Comparison of ENCODE assay signal across 9 mouse cellular contexts in the genomic region with DNA sequence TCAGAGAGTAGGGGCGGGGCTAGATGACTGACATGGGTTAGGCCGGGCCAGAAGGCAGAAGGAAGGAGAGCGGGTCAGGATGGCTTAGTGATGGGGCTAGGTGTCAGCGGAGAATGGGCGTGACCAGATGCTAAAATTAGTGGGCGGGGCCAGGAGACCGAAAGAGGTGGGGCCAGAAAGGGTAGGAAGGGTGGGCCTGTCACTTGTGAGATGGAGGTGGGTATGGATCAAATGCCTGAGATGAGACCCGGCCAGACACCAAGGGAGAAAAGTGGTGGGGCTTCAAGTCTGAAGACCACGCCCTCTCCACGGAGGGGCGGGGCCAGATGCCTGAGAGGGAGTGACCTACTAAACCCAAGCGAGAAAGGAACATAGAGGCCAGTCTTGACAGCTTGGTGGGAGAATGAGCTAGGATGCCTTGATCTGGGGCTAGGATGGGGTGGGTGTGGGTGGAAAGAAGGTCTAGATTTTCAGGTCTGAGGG. TPM values are rescaled to one million over a fixed set of nuclear protein-coding genes. Genes with fewer than 3 reads are reported as not detected.
DNase-seq lines count a peak whose midpoint lies in the region; ATAC-seq and TF ChIP-seq lines count a peak whose summit lies in the region.
"Had no signal": no experiment of that assay in that cellular context is flagged by ENCODE, and none has a peak within 500 bp of the region (broad histone marks: within the 10 kb centered on the region; RNA-seq: fewer than 3 reads in every experiment).

No protein-coding gene starts in this region.

- H3K9me3 ChIP-seq in heart, embryonic 13.5 days, result no peaks in the 10 kb centered on the region
- no peaks in the 10 kb centered on the region for H3K9me3 ChIP-seq in ES-E14 (ENCODE audit: control insufficient read depth, insufficient read depth, low read depth, low read length)
- H3K9me3 ChIP-seq in lung, embryonic 16.5 days (ENCODE audit: control insufficient read depth, low read length), result no peaks in the 10 kb centered on the region

- DNase-seq in heart, postnatal 36 days, result no peak
- DNase-seq in ES-E14 (ENCODE audit: low read depth, low spot score), result peak; percentile 95
- no peak for DNase-seq in left cerebral cortex, postnatal 14 days (ENCODE audit: low spot score in 2 of 2)
- no peak for DNase-seq in layer of hippocampus, adult 9-10 months (ENCODE audit: low spot score)
- DNase-seq in adrenal gland, adult 8-10 months, result no peak

- in situ Hi-C loops in ES-E14 (cut with MboI; ENCODE audit: low sequenced_read_pairs in 2 of 2, unreplicated experiment in 2 of 2), result loop anchor here in 1 of 2 experiments (5.0 kb wide), 1 partner anchor 57 kb away; no protein-coding TSS in a partner anchor

- peaks cover 41% of the 10 kb centered on the region for H3K4me1 ChIP-seq in heart, embryonic 13.5 days
- peaks cover 0 to 19% of the 10 kb centered on the region in 2 experiments; a peak in 1 of 4 replicates for H3K4me1 ChIP-seq in ES-E14 (ENCODE audit: control insufficient read depth in 2 of 2, insufficient read depth in 2 of 2, low read length in 2 of 2, poor library complexity in 1 of 2)
- peaks cover 5% of the 10 kb centered on the region for H3K4me1 ChIP-seq in lung, embryonic 16.5 days (replicated peaks; ENCODE audit: control insufficient read depth, insufficient read depth, low read length)

- no peaks in the 10 kb centered on the region for H3K36me3 ChIP-seq in heart, embryonic 13.5 days
- no peaks in the 10 kb centered on the region for H3K36me3 ChIP-seq in ES-E14 (ENCODE audit: control insufficient read depth, insufficient read depth, low read length, poor library complexity, severe bottlenecking)
- H3K36me3 ChIP-seq in lung, embryonic 16.5 days (ENCODE audit: control insufficient read depth, insufficient read depth, low read length), result no peaks in the 10 kb centered on the region

- no peak overlapping the region for H3K27ac ChIP-seq in heart, embryonic 13.5 days (replicated peaks)
- H3K27ac ChIP-seq in ES-E14 (ENCODE audit: insufficient read depth, low read depth, low read length, poor library complexity, severe bottlenecking), result no peak overlapping the region
- no peak overlapping the region for H3K27ac ChIP-seq in lung, embryonic 16.5 days (ENCODE audit: low read length)

- H3K4me3 ChIP-seq in heart, embryonic 13.5 days, result peak overlapping the region; percentile 76
- no peak overlapping the region for H3K4me3 ChIP-seq in ES-E14 (ENCODE audit: insufficient read depth in 1 of 2, low read depth in 1 of 2, low read length in 2 of 2, poor library complexity in 1 of 2, severe bottlenecking in 1 of 2)
- no peak overlapping the region for H3K4me3 ChIP-seq in lung, embryonic 16.5 days (ENCODE audit: low read length)

- peak overlapping the region; percentile 86 for H3K4me2 ChIP-seq in heart, embryonic 13.5 days
- H3K4me2 ChIP-seq in lung, embryonic 16.5 days (ENCODE audit: low read depth, low read length), result no peak overlapping the region

- ATAC-seq in heart, embryonic 13.5 days (ENCODE audit: extremely low read depth, insufficient number of reproducible peaks, low FRiP score, low TSS enrichment), result peak; percentile 63
- ATAC-seq in erythroblast, adult 5-6 weeks (replicated peaks; ENCODE audit: low FRiP score, poor library complexity, severe bottlenecking), result peak; percentile 44; the same call in 1 of the 2 replicates
- ATAC-seq in lung, embryonic 16.5 days (ENCODE audit: low read depth), result 0 out of 2 replicates have a peak, but pooled peaks have one; percentile 16

- peaks cover 7% of the 10 kb centered on the region; the same call in 1 of the 2 replicates for H3K27me3 ChIP-seq in heart, embryonic 13.5 days (replicated peaks)
- no peaks in the 10 kb centered on the region for H3K27me3 ChIP-seq in lung, embryonic 16.5 days (ENCODE audit: control insufficient read depth, insufficient read depth, low read depth, low read length)

- intact Hi-C loops in heart, postnatal 36 days (cut with DNase I), result loop anchor here (5.0 kb wide), 1 partner anchor 152 kb away; no protein-coding TSS in a partner anchor
- intact Hi-C loops in left cerebral cortex, postnatal 14 days (cut with DNase I), result no loop called here

- 11% methylated on average over 12 of the region's 12 CpGs for WGBS in heart, embryonic 13.5 days
- 8% methylated on average over 12 of the region's 12 CpGs for WGBS in lung, embryonic 16.5 days

- H3K9ac ChIP-seq in heart, embryonic 13.5 days, result no peak overlapping the region
- H3K9ac ChIP-seq in ES-E14 (ENCODE audit: insufficient read depth, low read depth, low read length, poor library complexity, severe bottlenecking), result no peak overlapping the region
- H3K9ac ChIP-seq in lung, embryonic 16.5 days (ENCODE audit: low read length), result no peak overlapping the region

TF ChIP-seq in ES-E14, 5 proteins besides CTCF, POLR2A, EP300 and RAD21:
- TF ChIP-seq ZNF384 (IDR thresholded peaks at IDR 0.05; ENCODE audit: low read depth, low read length), result no peak
- TF ChIP-seq CHD2 (IDR thresholded peaks at IDR 0.05; ENCODE audit: low read depth, low read length), result no peak
- TF ChIP-seq MAFK (IDR thresholded peaks at IDR 0.05; ENCODE audit: insufficient read depth, low read depth, low read length), result no peak
- no peak for TF ChIP-seq HCFC1 (IDR thresholded peaks at IDR 0.05; ENCODE audit: borderline replicate concordance, insufficient read depth, low read length)
- no peak for TF ChIP-seq ZC3H11A (IDR thresholded peaks at IDR 0.05; ENCODE audit: borderline replicate concordance, low read depth, low read length)

RNA-seq across cellular contexts. Expression of a gene that starts 1.4 kb away (rescaled TPM):
- polyA plus RNA-seq in heart, embryonic 13.5 days (2015; fragmentation: Nextera tagmentation; extraction: Ambion mirVana), result 0.17 TPM in 1 of 2 replicates, not detected in the other
- total RNA-seq in heart, postnatal 36 days (2021), result not detected
- total RNA-seq in ES-E14 (2012; rRNA removed), result 0.36 and 0.90 TPM in 2 replicates
- not detected in 2 replicates for total RNA-seq in erythroblast, adult 5-6 weeks (2015; ENCODE audit: low replicate concordance)
- total RNA-seq in erythroblast, adult 5-6 weeks (2017; ENCODE audit: low replicate concordance), result not detected in 2 replicates
- 0.31 and 0.60 TPM in 2 replicates for polyA plus RNA-seq in lung, embryonic 16.5 days (2015; fragmentation: Nextera tagmentation; extraction: Ambion mirVana)
- not detected for total RNA-seq in left cerebral cortex, postnatal 14 days (2021)
- total RNA-seq in adrenal gland, adult 8-10 months (2022), result not detected
- total RNA-seq: liver, adult 2 months had no signal
- polyA plus RNA-seq: liver, adult 2 months had no signal

RNA-seq across cellular contexts. Expression of a gene that starts 1.6 kb away (rescaled TPM):
- polyA plus RNA-seq in heart, embryonic 13.5 days (2015; fragmentation: Nextera tagmentation; extraction: Ambion mirVana), result 0.88 and 1.0 TPM in 2 replicates
- total RNA-seq in heart, postnatal 36 days (2021), result 10 to 100 TPM in 1 of 2 experiments, 1 to 10 TPM in 1; 7.0 to 16.1 TPM
- 1.8 and 1.9 TPM in 2 replicates for total RNA-seq in ES-E14 (2012; rRNA removed)
- 1.3 and 3.8 TPM in 2 replicates for total RNA-seq in erythroblast, adult 5-6 weeks (2015; ENCODE audit: low replicate concordance)
- total RNA-seq in erythroblast, adult 5-6 weeks (2017; ENCODE audit: low replicate concordance), result 2.6 and 3.6 TPM in 2 replicates
- 2.4 and 3.0 TPM in 2 replicates for polyA plus RNA-seq in lung, embryonic 16.5 days (2015; fragmentation: Nextera tagmentation; extraction: Ambion mirVana)
- total RNA-seq in left cerebral cortex, postnatal 14 days (2021), result 1 to 10 TPM; 2.4 to 3.2 TPM
- 10 to 100 TPM; 20.4 to 56.7 (median 39.5) TPM for total RNA-seq in adrenal gland, adult 8-10 months (2022)

RNA-seq across cellular contexts. Expression of a gene that starts 6.0 kb away (rescaled TPM):
- polyA plus RNA-seq in heart, embryonic 13.5 days (2015; fragmentation: Nextera tagmentation; extraction: Ambion mirVana), result 688 and 785 TPM in 2 replicates
- total RNA-seq in heart, postnatal 36 days (2021), result 100 to 1,000 TPM; 580 to 665 TPM
- 3,971 and 5,136 TPM in 2 replicates for total RNA-seq in ES-E14 (2012; rRNA removed)
- total RNA-seq in erythroblast, adult 5-6 weeks (2015; ENCODE audit: low replicate concordance), result 517 and 725 TPM in 2 replicates
- 475 and 688 TPM in 2 replicates for total RNA-seq in erythroblast, adult 5-6 weeks (2017; ENCODE audit: low replicate concordance)
- 1,289 and 1,305 TPM in 2 replicates for polyA plus RNA-seq in lung, embryonic 16.5 days (2015; fragmentation: Nextera tagmentation; extraction: Ambion mirVana)
- 100 to 1,000 TPM; 608 to 639 TPM for total RNA-seq in left cerebral cortex, postnatal 14 days (2021)
- 1,000 to 10,000 TPM; 1,558 to 1,710 (median 1,647) TPM for total RNA-seq in adrenal gland, adult 8-10 months (2022)

RNA-seq across cellular contexts. Expression of a gene that starts 10.3 kb away (rescaled TPM):
- 982 and 1,095 TPM in 2 replicates for polyA plus RNA-seq in heart, embryonic 13.5 days (2015; fragmentation: Nextera tagmentation; extraction: Ambion mirVana)
- 100 to 1,000 TPM; 567 to 587 TPM for total RNA-seq in heart, postnatal 36 days (2021)
- 1,746 and 1,854 TPM in 2 replicates for total RNA-seq in ES-E14 (2012; rRNA removed)
- 604 and 677 TPM in 2 replicates for total RNA-seq in erythroblast, adult 5-6 weeks (2015; ENCODE audit: low replicate concordance)
- 233 and 238 TPM in 2 replicates for total RNA-seq in erythroblast, adult 5-6 weeks (2017; ENCODE audit: low replicate concordance)
- polyA plus RNA-seq in lung, embryonic 16.5 days (2015; fragmentation: Nextera tagmentation; extraction: Ambion mirVana), result 1,430 and 1,443 TPM in 2 replicates
- total RNA-seq in left cerebral cortex, postnatal 14 days (2021), result 100 to 1,000 TPM; 402 to 406 TPM
- total RNA-seq in adrenal gland, adult 8-10 months (2022), result 1,000 to 10,000 TPM; 1,085 to 1,250 (median 1,138) TPM

RNA-seq across cellular contexts. Expression of a gene that starts 19.5 kb away (rescaled TPM):
- polyA plus RNA-seq in heart, embryonic 13.5 days (2015; fragmentation: Nextera tagmentation; extraction: Ambion mirVana), result 82.2 and 89.3 TPM in 2 replicates
- 10 to 100 TPM; 41.8 to 43.1 TPM for total RNA-seq in heart, postnatal 36 days (2021)
- total RNA-seq in ES-E14 (2012; rRNA removed), result 69.9 and 70.2 TPM in 2 replicates
- total RNA-seq in erythroblast, adult 5-6 weeks (2015; ENCODE audit: low replicate concordance), result 33.4 and 59.6 TPM in 2 replicates
- 2.7 and 15.8 TPM in 2 replicates for total RNA-seq in erythroblast, adult 5-6 weeks (2017; ENCODE audit: low replicate concordance)
- 99.2 and 100 TPM in 2 replicates for polyA plus RNA-seq in lung, embryonic 16.5 days (2015; fragmentation: Nextera tagmentation; extraction: Ambion mirVana)
- 10 to 100 TPM; 46.9 to 48.4 TPM for total RNA-seq in left cerebral cortex, postnatal 14 days (2021)
- total RNA-seq in adrenal gland, adult 8-10 months (2022), result 10 to 100 TPM; 58.4 to 73.0 (median 68.9) TPM
